Mouse (Mus musculus) spleen, postnatal 10 days (tissue): ENCODE data around the gene Ndn.

ENCODE experiments used
- DNase-seq, 2 experiments: peaks; one replicate each; pipeline ENCODE4 v3.0.0; 2021 to 2022; ENCODE audit warnings: low spot score in 2 of 2

The Ndn gene

DNA sequence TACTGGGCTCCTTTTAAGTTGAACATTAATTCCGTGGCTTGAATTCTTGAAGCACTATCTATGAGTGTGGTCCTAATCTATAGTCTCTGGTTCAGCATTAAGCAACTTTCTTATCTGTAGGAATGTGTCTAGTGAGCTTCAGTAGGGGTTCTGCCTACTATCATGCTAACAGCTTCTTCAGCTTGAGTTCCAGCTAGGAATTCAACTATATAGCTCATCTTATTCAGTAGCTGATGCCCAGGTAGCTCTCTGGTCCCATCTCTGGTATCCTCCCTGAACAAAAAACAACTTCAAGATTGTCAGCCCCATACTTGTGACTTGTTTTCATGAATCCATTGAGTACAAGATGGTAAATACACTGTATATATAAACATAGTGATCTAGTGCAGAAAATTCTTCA, at the start of gene Ndn:
TSS of gene Ndn (plus strand) at position 301 of the 400 bp plus-strand sequence.
- DNase-seq, result no peak

DNA sequence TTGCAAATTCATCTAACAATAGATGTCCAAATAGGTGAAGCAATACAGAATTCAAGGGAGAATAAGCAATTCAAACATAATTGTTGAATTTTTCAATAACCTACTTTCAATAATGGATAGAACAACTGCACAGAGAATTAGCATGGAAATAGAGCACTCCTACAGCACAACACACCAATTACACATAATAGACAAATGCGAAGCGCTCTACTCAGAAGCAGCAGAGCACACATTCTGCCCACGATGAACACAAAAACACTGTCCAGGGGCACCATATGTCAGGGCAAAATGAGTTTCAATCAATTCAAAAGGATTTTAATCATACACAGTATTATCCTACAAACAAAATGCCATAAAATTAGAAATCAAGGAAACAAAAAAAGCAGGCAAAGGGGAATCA, 43.9 kb upstream of the Ndn start:
- no peak for DNase-seq

DNA sequence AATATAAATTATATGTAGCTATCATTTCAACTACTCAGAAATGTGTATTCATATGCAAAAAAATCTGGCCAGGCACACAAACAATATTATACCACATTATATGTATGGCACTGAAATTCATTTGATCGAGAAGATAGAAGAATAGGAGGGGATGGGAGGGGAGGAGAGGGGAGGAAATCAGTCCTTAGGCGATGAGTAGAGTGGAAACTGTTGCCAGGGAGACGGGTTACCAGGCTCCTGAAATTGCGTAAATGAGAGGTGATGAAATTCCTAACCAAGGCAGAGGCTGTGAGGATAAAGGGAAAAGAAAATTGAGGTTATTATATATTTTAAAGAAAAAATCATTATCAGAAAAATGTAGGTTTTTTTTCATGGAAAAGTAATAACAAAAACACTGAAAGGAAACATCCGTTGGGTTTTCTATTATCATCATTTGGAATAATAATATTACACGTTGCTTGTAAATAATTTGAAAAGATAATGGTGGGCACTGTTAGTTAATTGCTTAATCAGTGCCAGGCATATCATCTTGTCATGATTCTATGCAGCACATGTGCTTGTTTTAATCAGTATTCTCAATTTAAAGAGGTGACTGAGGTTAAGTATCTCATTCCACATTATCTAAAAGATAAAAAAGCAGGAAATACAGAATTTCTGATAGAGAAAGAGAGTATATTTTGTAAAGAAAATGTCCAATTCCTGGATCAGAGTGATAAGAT, 39.3 kb upstream of the Ndn start:
- DNase-seq, result no peak

DNA sequence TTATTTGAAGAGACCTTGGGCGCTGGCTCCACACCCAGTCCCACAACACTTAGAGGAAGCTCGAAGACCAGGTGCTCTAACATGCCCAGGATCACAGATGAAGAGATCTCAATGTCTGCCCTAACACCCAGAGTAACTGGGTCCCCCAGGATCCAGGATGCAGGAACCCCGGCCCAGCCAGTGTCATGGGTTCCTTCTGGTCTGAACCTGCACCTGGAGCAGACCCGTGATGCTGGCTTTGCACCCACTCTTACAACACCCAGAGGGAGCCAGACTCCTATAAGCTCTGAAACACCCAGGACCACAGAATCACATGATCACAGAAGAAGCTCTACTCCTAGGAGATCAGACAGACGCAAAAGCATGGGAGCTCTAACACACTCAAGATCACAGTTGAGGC, 29.6 kb upstream of the Ndn start:
- DNase-seq, result no peak

DNA sequence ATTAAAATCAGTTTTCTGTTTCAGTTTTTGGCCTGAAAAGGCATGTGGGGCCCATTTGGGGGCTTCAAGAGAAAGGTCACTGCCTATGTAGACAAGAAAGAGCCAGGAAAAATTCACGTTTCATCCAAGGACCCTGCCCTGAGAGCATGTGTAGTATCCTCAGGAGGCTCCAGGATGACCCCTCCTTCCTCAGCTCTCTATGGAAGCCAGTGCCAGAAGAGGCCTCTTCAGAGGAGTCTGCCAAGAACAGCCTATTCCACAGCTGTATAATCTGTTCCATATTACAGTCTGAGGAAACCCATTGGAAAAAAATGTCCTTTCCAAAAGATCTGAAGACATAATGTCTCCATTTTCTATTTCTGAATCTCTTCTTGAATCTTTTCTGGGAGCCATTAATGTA, 958 bp upstream of the Ndn start:
- DNase-seq, result no peak

DNA sequence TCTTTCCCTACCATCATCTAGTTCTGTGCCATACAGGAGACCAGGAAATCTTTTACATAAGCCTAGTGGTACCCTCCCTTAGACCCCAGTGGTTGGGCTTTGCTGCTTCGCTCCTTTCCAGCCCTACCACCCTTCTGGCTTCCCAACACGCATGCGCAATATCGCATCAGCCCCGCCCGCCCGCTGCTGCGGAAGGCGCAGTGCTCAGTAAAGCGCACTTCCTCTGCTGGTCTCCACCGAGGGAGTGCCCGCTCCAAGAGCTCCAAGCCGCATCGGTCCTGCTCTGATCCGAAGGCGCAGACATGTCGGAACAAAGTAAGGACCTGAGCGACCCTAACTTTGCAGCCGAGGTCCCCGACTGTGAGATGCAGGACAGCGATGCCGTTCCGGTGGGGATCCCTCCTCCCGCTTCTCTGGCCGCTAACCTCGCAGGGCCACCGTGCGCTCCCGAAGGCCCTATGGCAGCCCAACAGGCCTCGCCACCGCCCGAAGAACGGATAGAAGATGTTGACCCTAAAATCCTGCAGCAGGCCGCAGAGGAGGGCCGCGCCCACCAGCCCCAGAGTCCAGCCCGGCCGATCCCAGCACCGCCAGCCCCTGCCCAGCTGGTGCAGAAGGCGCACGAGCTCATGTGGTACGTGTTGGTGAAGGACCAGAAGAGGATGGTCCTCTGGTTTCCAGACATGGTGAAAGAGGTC, 1.9 kb downstream of the Ndn start:
- DNase-seq, result peak in 1 of 2 experiments; percentile 18

DNA sequence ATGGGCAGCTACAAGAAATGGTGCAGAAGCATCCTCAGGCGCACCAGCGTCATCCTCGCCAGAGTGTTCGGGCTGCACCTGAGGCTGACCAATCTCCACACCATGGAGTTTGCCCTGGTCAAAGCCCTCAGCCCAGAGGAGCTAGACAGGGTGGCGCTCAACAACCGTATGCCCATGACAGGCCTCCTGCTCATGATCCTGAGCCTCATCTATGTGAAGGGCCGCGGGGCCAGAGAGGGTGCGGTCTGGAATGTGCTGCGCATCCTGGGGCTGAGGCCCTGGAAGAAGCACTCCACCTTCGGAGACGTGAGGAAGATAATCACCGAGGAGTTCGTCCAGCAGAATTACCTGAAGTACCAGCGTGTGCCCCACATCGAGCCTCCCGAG, 2.4 kb downstream of the Ndn start:
- peak in 1 of 2 experiments; percentile 9 for DNase-seq

DNA sequence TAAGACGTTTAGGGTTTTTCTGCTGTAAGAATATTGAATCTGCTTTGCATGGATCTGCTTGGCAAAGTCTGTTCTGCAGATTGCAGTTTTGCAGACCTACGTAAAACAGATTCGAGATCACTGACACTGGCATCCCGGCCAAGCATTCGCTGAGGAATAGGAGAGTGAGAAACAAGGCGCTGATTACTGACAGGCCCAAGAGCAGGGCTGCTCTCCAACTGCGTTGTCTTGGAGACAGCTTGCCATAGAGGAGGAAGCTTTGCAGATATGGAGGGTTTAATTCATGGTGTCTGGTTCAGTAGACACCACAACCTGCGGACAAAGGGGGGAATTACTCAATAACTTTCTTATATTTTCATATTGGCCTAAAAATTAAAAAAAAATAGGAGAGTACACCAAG, 4.9 kb downstream of the Ndn start:
- DNase-seq, result no peak

DNA sequence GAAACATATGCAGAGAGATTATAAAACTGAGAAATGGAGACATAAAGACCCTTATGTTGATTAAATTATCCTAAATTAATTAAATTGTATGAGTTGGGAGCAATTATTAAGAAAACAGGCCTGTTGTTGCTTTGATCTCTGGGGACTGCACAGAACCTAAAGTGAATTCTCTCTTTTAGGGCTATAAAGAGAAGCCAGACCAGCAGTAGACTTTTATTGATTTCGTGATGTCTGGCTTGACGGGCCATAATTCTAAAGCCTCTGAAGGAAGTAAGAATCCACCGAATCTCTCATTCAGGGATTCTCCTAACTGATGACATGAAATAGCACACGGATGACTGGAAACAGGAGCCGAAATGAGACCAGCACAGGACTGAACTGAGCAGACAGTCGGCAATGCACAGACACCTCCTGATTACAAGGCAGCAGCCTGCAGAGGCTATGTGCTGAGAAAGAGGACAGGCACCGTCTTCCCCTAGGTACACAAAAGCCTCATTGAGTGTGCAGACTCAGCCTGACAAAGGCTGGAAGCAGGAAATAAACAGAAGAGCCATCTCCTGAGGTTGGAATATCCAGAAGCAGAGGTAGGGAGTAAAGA, 18.8 kb downstream of the Ndn start:
- DNase-seq, result no peak

DNA sequence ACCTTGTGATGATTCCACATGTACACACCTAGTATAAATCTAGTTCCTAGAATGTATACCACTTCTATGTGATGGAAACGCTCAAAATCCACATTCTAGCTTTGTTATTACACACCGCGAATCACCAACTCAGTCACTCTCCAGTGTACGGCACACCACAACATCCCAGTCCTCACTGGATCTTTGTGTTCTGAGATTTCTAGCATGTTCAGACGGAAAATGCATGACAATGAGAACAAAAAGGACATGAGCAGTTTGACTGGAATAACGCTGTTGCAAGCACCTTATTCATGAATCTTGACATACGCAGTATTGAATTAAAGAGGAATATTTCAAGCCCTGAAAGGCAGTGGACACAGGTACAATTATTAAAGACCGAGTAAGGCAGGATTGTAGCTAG, 20.4 kb downstream of the Ndn start:
- DNase-seq, result no peak

DNA sequence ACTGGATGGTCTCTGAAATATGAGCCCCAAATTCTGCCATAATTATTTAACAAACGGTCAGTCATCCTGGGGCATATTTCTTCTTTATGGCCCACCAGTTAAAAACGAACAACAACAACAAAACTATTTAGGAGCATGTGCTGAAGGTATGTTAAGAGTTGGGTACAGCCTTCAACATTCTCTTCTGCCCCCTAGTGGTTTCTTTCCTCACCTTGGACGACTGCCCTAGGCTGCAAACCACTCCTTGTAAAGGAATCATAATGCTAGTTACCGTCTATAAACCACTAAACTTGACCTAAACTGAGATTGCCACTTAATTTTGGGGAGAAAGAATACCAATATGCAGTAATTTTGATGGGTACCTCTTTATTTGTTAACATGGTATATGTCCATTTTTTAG, 29.3 kb downstream of the Ndn start:
- no peak for DNase-seq

DNA sequence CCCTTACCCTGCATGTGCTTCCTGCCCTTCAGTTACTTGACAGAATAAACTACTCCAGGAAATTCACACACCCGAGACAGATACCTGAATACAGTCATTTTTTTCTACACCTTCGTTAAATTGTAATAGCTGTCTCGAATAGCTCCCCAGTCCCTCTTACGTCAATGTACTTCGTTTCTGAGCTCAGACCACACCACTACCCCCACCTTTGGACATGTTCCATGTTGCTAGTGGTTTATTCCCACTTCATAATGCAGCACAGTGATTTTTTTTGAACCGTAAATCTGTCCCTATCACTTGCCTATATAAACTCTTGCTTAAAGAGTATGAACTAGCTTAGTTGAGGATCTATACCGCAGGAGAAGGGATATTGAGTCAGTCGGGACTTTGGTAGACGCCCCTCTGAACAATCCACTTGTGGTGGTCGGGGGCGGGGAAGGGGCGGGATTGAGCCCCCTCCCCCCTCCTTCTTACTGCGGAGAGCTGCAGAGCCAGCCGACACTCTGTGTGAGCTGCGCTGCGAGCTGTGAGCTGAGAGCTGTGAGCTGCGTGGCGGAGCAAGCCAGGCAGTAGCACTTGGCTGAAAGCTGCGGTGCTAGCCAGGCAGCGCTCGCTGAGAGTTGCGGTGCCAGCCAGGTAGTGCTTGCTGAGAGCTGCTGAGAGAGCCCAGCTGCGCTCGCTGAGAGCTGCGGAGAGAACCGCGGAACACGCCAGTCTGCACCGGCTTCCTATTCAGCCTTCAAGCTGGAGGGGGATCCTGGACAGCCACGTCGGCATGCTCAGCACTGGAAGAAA, 30.3 kb downstream of the Ndn start, which contains the start of gene Magel2:
TSS of gene Magel2 (plus strand) at position 501 of the 795 bp plus-strand sequence.
- DNase-seq, result no peak

DNA sequence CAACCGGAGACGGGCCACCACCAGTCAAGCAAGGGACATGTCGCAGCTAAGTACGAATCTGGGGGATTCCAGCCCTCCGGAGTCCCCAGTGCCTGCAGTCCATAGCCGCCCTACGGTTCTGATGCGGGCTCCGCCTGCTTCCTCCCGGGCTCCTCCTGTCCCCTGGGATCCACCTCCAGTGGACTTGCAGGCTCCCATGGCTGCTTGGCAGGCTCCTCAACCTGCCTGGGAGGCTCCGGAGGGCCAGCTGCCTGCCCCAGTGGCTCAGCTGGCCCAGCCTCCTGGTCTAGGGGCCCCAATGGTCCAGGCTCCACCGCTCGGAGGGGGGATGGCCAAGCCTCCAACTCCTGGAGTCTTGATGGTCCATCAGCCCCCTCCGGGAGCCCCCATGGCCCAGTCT, 30.9 kb downstream of the Ndn start:
- DNase-seq, result no peak

DNA sequence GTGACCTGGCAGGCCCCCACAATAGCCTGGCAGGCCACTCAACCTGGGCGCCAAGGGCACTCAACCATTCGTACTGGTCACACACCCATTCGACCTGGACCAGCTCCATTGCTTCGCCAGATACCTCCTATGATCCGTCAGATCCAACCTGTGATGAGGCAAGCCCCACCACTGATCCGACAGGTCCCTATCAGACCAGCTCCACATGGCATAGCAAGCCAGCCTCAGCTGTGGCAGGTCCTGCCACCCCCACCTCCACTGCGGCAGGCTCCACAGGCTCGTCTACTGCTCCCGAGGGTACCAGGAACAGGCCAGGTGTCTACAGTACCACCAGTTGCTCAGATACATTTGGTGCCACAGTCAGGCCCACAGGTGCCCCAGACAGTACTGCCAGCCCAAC, 32.2 kb downstream of the Ndn start:
- DNase-seq, result no peak

DNA sequence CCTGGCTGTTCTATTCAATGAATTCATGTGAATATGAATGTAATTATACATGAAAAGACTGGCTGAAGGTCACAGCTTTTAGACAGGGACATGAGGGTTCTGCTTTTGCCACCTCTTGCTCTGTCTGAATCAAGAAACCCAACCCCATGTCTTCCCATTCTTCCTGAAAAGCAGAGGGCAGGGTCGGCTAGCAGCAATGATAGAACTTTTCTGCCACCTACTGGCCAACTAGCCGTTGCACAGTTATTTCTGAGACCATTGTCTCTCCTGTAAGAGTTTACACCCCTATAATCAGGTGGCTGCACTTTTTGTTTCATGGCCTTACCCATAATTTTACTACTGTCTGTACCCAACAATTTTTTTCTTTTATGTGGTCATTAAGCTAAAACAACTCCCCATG, 36.0 kb downstream of the Ndn start:
- DNase-seq, result no peak

DNA sequence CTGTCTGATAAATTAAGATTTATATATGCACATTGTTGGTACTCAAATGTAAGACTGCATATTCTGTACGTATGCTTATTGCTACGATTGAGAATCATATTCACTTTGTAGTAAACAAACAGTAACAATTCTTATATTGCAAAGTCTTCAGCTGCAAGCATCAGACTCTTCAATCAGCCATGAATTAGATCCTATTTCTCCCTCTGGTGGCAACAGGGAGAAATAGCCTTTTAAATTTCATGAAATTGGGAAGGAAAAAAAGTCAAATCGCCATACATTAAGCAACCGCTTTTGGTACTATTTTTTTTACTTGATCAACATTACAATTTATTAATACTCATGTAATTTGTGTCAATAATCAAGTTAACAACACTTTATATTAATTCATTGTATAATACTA, 41.9 kb downstream of the Ndn start:
- no peak for DNase-seq

DNA sequence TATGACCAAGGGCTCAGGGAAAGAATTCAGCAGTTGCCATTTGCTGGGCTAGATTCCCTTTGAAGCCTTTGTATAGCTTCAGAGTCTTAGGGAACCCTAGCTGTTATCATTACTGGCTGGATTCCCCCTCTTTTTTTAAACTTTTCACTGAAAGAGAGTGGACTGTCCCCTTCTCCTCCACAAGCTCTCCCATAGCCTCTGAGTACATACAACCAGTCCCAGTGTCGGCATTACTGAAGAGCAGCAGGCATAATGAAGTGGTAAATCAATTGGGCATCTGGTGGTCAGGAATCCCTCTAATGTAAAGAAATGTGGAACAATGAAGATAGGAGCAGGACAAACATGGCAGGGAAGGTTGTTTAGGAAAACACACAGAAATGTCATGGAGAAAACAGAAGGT, 45.8 kb downstream of the Ndn start:
- DNase-seq, result no peak
